Comparison of ENCODE assay signal across 8 mouse cellular contexts in genomic region chr5:129778996-129779716, GRCm38 (mm10). TPM values are rescaled to one million over a fixed set of nuclear protein-coding genes. Genes with fewer than 3 reads are reported as not detected.
DNase-seq lines count a peak whose midpoint lies in the region; ATAC-seq and TF ChIP-seq lines count a peak whose summit lies in the region.

No protein-coding gene starts in this region.

- no peak overlapping the region for H3K27ac ChIP-seq in hindbrain, embryonic 12.5 days

- H3K4me2 ChIP-seq in hindbrain, embryonic 12.5 days (replicated peaks) = peak overlapping the region; percentile 78

- no peaks in the 10 kb centered on the region for H3K36me3 ChIP-seq in hindbrain, embryonic 12.5 days

- no peaks in the 10 kb centered on the region for H3K27me3 ChIP-seq in Patski
- no peaks in the 10 kb centered on the region; the same call in 1 of the 2 replicates for H3K27me3 ChIP-seq in hindbrain, embryonic 12.5 days

- H3K9me3 ChIP-seq in hindbrain, embryonic 12.5 days (replicated peaks) = no peaks in the 10 kb centered on the region

- in situ Hi-C loops in Patski (cut with MboI; ENCODE audit: low pct_unique_long_range_greater_than_20kb) = no loop called here

- TF ChIP-seq CTCF in Patski (IDR thresholded peaks at IDR 0.05) = no peak

- peak; percentile 94 for ATAC-seq in Patski
- peak; percentile 86 for ATAC-seq in hindbrain, embryonic 12.5 days (ENCODE audit: low FRiP score)

- WGBS in hindbrain, embryonic 12.5 days = 2% methylated on average over 32 of the region's 32 CpGs

- peaks cover 10% of the 10 kb centered on the region for H3K4me1 ChIP-seq in hindbrain, embryonic 12.5 days

- H3K9ac ChIP-seq in hindbrain, embryonic 12.5 days = peak overlapping the region; percentile 66

- peak overlapping the region; percentile 46 for H3K4me3 ChIP-seq in hindbrain, embryonic 12.5 days

- POLR2A ChIA-PET in Patski (lab: Charles Lee) = interaction anchor here (0.6 to 1.6 kb wide), 3 partner anchors 8 to 54 kb away, joined by 4 to 6 read pairs (median 4); partner anchors contain the start of genes Nipsnap2 and Psph

- peak; percentile 46 for DNase-seq in Patski (ENCODE audit: low read depth, low spot score)
- DNase-seq in cerebellum, postnatal 10 days = peak; percentile 89 to 93
- DNase-seq in frontal cortex, postnatal 10 days (ENCODE audit: low spot score in 2 of 2) = peak; percentile 67 to 76
- DNase-seq in layer of hippocampus, postnatal 14 days (ENCODE audit: low spot score in 2 of 2) = peak; percentile 76 to 87
- DNase-seq in lung, postnatal 10 days = peak; percentile 89
- DNase-seq in ovary, postnatal 36 days (ENCODE audit: low spot score) = peak; percentile 84
- peak; percentile 69 for DNase-seq in thymus, postnatal 25 days

- CTCF ChIA-PET in Patski (lab: Charles Lee) = interaction anchor here (1.0 to 2.0 kb wide), 8 partner anchors 8 to 168 kb away, joined by 3 to 6 read pairs (median 5); partner anchors contain the start of gene Nipsnap2

RNA-seq across cellular contexts. Expression of gene Psph, which starts 8.1 kb away (rescaled TPM):
- 153 TPM for polyA plus RNA-seq in Patski (2021)
- 35.3 and 36.4 TPM in 2 replicates for polyA plus RNA-seq in hindbrain, embryonic 12.5 days (2016; fragmentation: Nextera tagmentation; extraction: Ambion mirVana)
- 10 to 100 TPM; 29.6 to 30.2 TPM for total RNA-seq in layer of hippocampus, postnatal 14 days (2021)

RNA-seq across cellular contexts. Expression of gene Nipsnap2, which starts 54.3 kb away (rescaled TPM):
- polyA plus RNA-seq in Patski (2021) = 244 TPM
- 81.7 and 94.6 TPM in 2 replicates for polyA plus RNA-seq in hindbrain, embryonic 12.5 days (2016; fragmentation: Nextera tagmentation; extraction: Ambion mirVana)
- total RNA-seq in layer of hippocampus, postnatal 14 days (2021) = 10 to 100 TPM; 81.8 to 88.3 TPM
